Mouse (Mus musculus) lung, postnatal 0 days (tissue): ENCODE data around the gene Glb1l. TPM values are rescaled to one million over a fixed set of nuclear protein-coding genes. Genes with fewer than 3 reads are reported as not detected.
A peak's percentile ranks its signal among the peaks of the same experiment; 100 is the strongest.

Experiments used
- ATAC-seq: fragments of 200-750 bp; cut with Nextera tagmentation; 2 replicates; pipeline ENCODE4 v1.8.0; 2017; ENCODE audit warnings: moderate library complexity
- DNase-seq: peaks from one replicate; pipeline ENCODE4 v3.0.0-alpha.2; 2016; ENCODE audit warnings: low spot score
- H3K27ac ChIP-seq: fragments of 300-500 bp; sonication (generic); 2 replicates; pipeline ENCODE4 v1.5.1; 2014; ENCODE audit warnings: antibody characterized with exemption, mild to moderate bottlenecking, low read length, mixed read lengths
- H3K27me3 ChIP-seq: fragments of 300-500 bp; sonication (generic); replicated peaks from 2 replicates; pipeline ENCODE4 v1.6.1; 2014; ENCODE audit warnings: low read length, mixed read lengths; ENCODE audit not compliant: insufficient read depth
- H3K36me3 ChIP-seq: fragments of 300-500 bp; sonication (generic); 2 replicates; pipeline ENCODE4 v1.6.1; 2014; ENCODE audit warnings: low read length, mixed read lengths; ENCODE audit not compliant: insufficient read depth
- H3K4me1 ChIP-seq: fragments of 300-500 bp; sonication (generic); 2 replicates; pipeline ENCODE4 v1.6.1; 2014; ENCODE audit warnings: antibody characterized with exemption, low read depth, low read length, mixed read lengths; ENCODE audit not compliant: insufficient read depth
- H3K4me2 ChIP-seq: fragments of 300-500 bp; sonication (generic); replicated peaks from 2 replicates; pipeline ENCODE4 v1.6.1; 2014; ENCODE audit warnings: low read depth, mild to moderate bottlenecking, low read length, moderate library complexity, mixed read lengths
- H3K4me3 ChIP-seq: fragments of 300-500 bp; sonication (generic); 2 replicates; pipeline ENCODE4 v1.5.1; 2014; ENCODE audit warnings: low read depth, low read length
- H3K9ac ChIP-seq: fragments of 300-500 bp; sonication (generic); replicated peaks from 2 replicates; pipeline ENCODE4 v1.6.1; 2014; ENCODE audit warnings: low read depth, mild to moderate bottlenecking
- H3K9me3 ChIP-seq: fragments of 300-500 bp; sonication (generic); 2 replicates; pipeline ENCODE4 v1.6.1; 2016; ENCODE audit warnings: low read length, mixed read lengths
- CTCF ChIP-seq: IDR thresholded peaks from 2 replicates; pipeline ENCODE4 v1.5.1; 2016; ENCODE audit warnings: antibody characterized with exemption, mild to moderate bottlenecking
- EP300 ChIP-seq: IDR thresholded peaks from 2 replicates; pipeline ENCODE4 v1.6.1; 2016; ENCODE audit warnings: antibody characterized with exemption, mild to moderate bottlenecking, control low read depth
- WGBS: fragments of 180-500 bp; shearing (Covaris S2); extraction: QIAGEN DNeasy Blood & Tissue Kit; methylation state at CpG from one replicate; pipeline ENCODE4 v1.1.7; 2014; 5-methylcytosine and 5-hydroxymethylcytosine counted together
- polyA plus RNA-seq: library from polyadenylated mRNA; unstranded; fragments of >200 nt; fragmentation: Nextera tagmentation; extraction: Ambion mirVana; gene quantifications from 2 replicates; pipeline ENCODE4 v1.2.1, GENCODE M21; 2015

Gene Glb1l
- polyA plus RNA-seq, 1 experiment from 2014 or later, result 8.6 TPM

GRCm38 (mm10) chr1:75218227-75219001 lies 7.8 kb upstream of the Glb1l start:
- DNase-seq, result peak; percentile 60
- H3K4me1 ChIP-seq, result peaks cover 6% of the 10 kb centered on the region
- peak overlapping the region; percentile 72 for H3K27ac ChIP-seq
- peak; percentile 33 for ATAC-seq
- H3K9me3 ChIP-seq, result no peaks in the 10 kb centered on the region
- H3K27me3 ChIP-seq, result peaks cover 3% of the 10 kb centered on the region
- TF ChIP-seq CTCF (no peak), EP300 (no peak)
- H3K9ac ChIP-seq, result peak overlapping the region; percentile 46
- H3K4me2 ChIP-seq, result peak overlapping the region; percentile 78
- WGBS, result under 1% methylated on average over 38 of the region's 38 CpGs
- H3K4me3 ChIP-seq, result peak overlapping the region; percentile 54
- peaks cover 10% of the 10 kb centered on the region; the same call in 1 of the 2 replicates for H3K36me3 ChIP-seq

- ATAC-seq (no peak), DNase-seq (no peak)
- H3K36me3 ChIP-seq, result peaks cover 10% of the 10 kb centered on the region; the same call in 1 of the 2 replicates
- peak overlapping the region; percentile 46; the same call in 1 of the 2 replicates for H3K9ac ChIP-seq
- H3K4me2 ChIP-seq, result peak overlapping the region; percentile 78
- peaks cover 3% of the 10 kb centered on the region for H3K27me3 ChIP-seq
- H3K9me3 ChIP-seq, result no peaks in the 10 kb centered on the region
- TF ChIP-seq CTCF (no peak), EP300 (no peak)
- H3K27ac ChIP-seq, result 0 out of 2 replicates have a peak overlapping the region, but pooled peaks have one; percentile 72
- H3K4me3 ChIP-seq, result peak overlapping the region; percentile 54
- peaks cover 6% of the 10 kb centered on the region for H3K4me1 ChIP-seq
- WGBS, result 3% methylated on average over 6 of the region's 6 CpGs
Measured at GRCm38 (mm10) chr1:75217893-75218226, 7.2 kb upstream of the Glb1l start.

GRCm38 (mm10) chr1:75216797-75217585 lies 6.4 kb upstream of the Glb1l start:
- no peaks in the 10 kb centered on the region for H3K9me3 ChIP-seq
- H3K27me3 ChIP-seq, result peaks cover 3% of the 10 kb centered on the region; the same call in 1 of the 2 replicates
- ATAC-seq (no peak), DNase-seq (no peak)
- no peak overlapping the region for H3K9ac ChIP-seq
- no peak overlapping the region for H3K27ac ChIP-seq
- no peak for TF ChIP-seq CTCF
- TF ChIP-seq EP300, result no peak
- H3K4me2 ChIP-seq, result peak overlapping the region; percentile 78; the same call in 1 of the 2 replicates
- H3K4me1 ChIP-seq, result peaks cover 6% of the 10 kb centered on the region
- H3K4me3 ChIP-seq, result no peak overlapping the region
- peaks cover 10% of the 10 kb centered on the region; the same call in 1 of the 2 replicates for H3K36me3 ChIP-seq
- WGBS, result 62% methylated on average over 13 of the region's 13 CpGs

GRCm38 (mm10) chr1:75215785-75216184 lies 5.2 kb upstream of the Glb1l start:
- Histone ChIP-seq H3K9ac (no peak overlapping the region), H3K4me1 (peaks cover 12% of the 10 kb centered on the region), H3K4me3 (no peak overlapping the region), H3K36me3 (peaks cover 10% of the 10 kb centered on the region; the same call in 1 of the 2 replicates), H3K4me2 (no peak overlapping the region), H3K9me3 (no peaks in the 10 kb centered on the region), H3K27ac (no peak overlapping the region), H3K27me3 (peaks cover 3% of the 10 kb centered on the region; the same call in 1 of the 2 replicates)
- no peak for ATAC-seq
- 91% methylated on average over 9 of the region's 9 CpGs for WGBS
- no peak for DNase-seq
- TF ChIP-seq CTCF (no peak), EP300 (no peak)

- no peaks in the 10 kb centered on the region for H3K9me3 ChIP-seq
- H3K27ac ChIP-seq, result no peak overlapping the region
- 56% methylated on average over 5 of the region's 5 CpGs for WGBS
- no peak for ATAC-seq
- no peak overlapping the region for H3K4me3 ChIP-seq
- H3K4me2 ChIP-seq, result no peak overlapping the region
- peaks cover 3% of the 10 kb centered on the region; the same call in 1 of the 2 replicates for H3K27me3 ChIP-seq
- peaks cover 10% of the 10 kb centered on the region; the same call in 1 of the 2 replicates for H3K36me3 ChIP-seq
- no peak for DNase-seq
- peaks cover 13% of the 10 kb centered on the region for H3K4me1 ChIP-seq
- H3K9ac ChIP-seq, result no peak overlapping the region
- TF ChIP-seq EP300 (no peak), CTCF (no peak)
Measured at GRCm38 (mm10) chr1:75214886-75215285, 4.3 kb upstream of the Glb1l start.

- Histone ChIP-seq H3K27me3 (peaks cover 3% of the 10 kb centered on the region; the same call in 1 of the 2 replicates), H3K27ac (no peak overlapping the region), H3K36me3 (peaks cover 10% of the 10 kb centered on the region; the same call in 1 of the 2 replicates), H3K9ac (no peak overlapping the region), H3K4me3 (no peak overlapping the region), H3K4me1 (peaks cover 17% of the 10 kb centered on the region), H3K9me3 (no peaks in the 10 kb centered on the region), H3K4me2 (no peak overlapping the region)
- DNase-seq, result peak; percentile 41
- 37% methylated on average over 2 of the region's 2 CpGs for WGBS
- ATAC-seq, result no peak
- TF ChIP-seq CTCF (no peak), EP300 (no peak)
Measured at GRCm38 (mm10) chr1:75214442-75214841, 3.8 kb upstream of the Glb1l start.
